Mouse (Mus musculus) lung, postnatal 0 days (tissue): ENCODE measurements around the gene Ncmap.

Experiments used
- CTCF ChIP-seq: IDR thresholded peaks from 2 replicates; pipeline ENCODE4 v1.5.1; 2016; ENCODE audit warnings: antibody characterized with exemption, mild to moderate bottlenecking
- EP300 ChIP-seq: IDR thresholded peaks from 2 replicates; pipeline ENCODE4 v1.6.1; 2016; ENCODE audit warnings: antibody characterized with exemption, mild to moderate bottlenecking, control low read depth

- no peak for TF ChIP-seq CTCF
- TF ChIP-seq EP300 = no peak
Measured at GRCm38 (mm10) chr4:135434395-135434789, 36.4 kb upstream of the Ncmap start.
